Mouse (Mus musculus): ENCODE measurements at regions not wholly inside any gene's neighbourhood (a gene's known extent, or its start where the extent isn't known, plus 50 kb on each side); places are given as distances from the start of the nearest gene placed in this dataset.

DNA sequence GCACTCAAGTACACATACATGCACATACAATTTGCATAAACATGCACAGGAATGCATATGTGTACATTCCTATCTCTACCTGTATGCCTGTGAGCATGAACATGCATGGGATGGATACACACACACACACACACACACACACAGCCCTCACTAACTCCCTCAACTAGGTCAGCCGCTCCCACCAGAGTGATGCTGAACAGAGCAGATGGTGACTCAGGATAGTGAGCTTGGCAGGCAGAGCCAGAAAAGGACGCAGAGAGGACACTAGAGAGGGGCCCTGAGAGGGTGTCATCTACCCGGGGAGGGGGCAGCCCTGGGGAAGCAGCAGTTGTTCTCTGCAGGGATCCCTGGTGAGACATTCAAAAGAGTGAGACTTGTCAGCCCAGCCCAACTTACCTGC is 85.6 kb upstream of the Nectin1 start:
- WGBS, result 69% methylated on average over 3 of the region's 3 CpGs
- Histone ChIP-seq H3K27ac (no peak overlapping the region), H3K4me1 (0 out of 2 replicates have a peak, but pooled peaks cover 4% of the 10 kb centered on the region), H3K4me2 (no peak overlapping the region), H3K9ac (no peak overlapping the region), H3K9me3 (no peaks in the 10 kb centered on the region), H3K4me3 (no peak overlapping the region), H3K27me3 (no peaks in the 10 kb centered on the region), H3K36me3 (no peaks in the 10 kb centered on the region)
- ATAC-seq (ENCODE audit: insufficient number of reproducible peaks, insufficient read depth, low FRiP score, low TSS enrichment, low read depth), result no peak

DNA sequence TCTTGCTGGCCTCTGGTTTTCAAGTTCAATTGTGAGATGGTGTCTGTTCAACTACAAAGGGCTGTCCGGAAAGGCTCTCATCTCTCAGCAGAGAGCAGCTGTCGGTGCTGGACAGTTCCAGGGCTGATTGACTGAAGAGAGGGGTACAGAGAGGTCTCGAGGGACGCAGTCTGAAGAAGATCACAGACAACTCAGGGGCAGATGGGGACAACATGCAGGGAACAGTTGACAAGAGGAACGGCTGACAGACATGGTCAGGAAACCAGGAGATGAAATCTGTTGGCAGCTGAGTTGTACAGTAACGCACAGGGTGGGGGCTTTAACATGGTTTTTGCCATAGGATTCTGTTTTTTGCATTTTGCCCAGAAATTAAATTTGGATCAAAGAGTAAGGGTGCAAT is 84.5 kb upstream of the Nectin1 start:
- WGBS, result 63% methylated on average over 6 of the region's 6 CpGs
- no peak for ATAC-seq (ENCODE audit: insufficient number of reproducible peaks, insufficient read depth, low FRiP score, low TSS enrichment, low read depth)
- H3K36me3 ChIP-seq, result no peaks in the 10 kb centered on the region
- H3K4me3 ChIP-seq, result no peak overlapping the region
- H3K4me1 ChIP-seq, result 0 out of 2 replicates have a peak, but pooled peaks cover 4% of the 10 kb centered on the region
- no peak overlapping the region for H3K27ac ChIP-seq
- no peak overlapping the region for H3K9ac ChIP-seq
- no peak overlapping the region for H3K4me2 ChIP-seq
- no peaks in the 10 kb centered on the region for H3K27me3 ChIP-seq
- H3K9me3 ChIP-seq, result no peaks in the 10 kb centered on the region

DNA sequence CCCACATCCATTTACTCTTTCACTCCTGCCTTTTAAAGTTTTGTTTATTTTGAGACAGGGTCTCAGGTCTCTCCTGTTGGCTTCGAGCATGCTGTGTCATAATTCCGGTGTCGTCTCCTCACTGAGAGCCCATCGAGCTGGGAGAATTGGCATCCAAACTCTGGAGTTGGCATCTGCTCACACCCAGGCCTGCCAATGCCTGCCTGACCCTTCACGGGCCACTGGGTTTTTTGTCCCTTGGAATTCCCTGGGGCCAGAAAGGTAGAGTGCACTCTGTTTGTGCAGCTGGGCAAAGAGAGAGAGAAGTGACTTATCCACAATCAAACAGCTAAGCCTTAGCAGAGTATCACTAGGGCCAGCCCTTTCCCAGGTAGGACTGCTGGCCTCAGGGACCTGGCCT is 83.6 kb upstream of the Nectin1 start:
- no peaks in the 10 kb centered on the region for H3K9me3 ChIP-seq
- no peak overlapping the region for H3K4me2 ChIP-seq
- H3K9ac ChIP-seq, result no peak overlapping the region
- no peaks in the 10 kb centered on the region for H3K27me3 ChIP-seq
- WGBS, result 75% methylated on average over 5 of the region's 5 CpGs
- no peaks in the 10 kb centered on the region for H3K36me3 ChIP-seq
- H3K27ac ChIP-seq, result no peak overlapping the region
- no peak overlapping the region for H3K4me3 ChIP-seq
- 0 out of 2 replicates have a peak, but pooled peaks cover 4% of the 10 kb centered on the region for H3K4me1 ChIP-seq
- ATAC-seq (ENCODE audit: insufficient number of reproducible peaks, insufficient read depth, low FRiP score, low TSS enrichment, low read depth), result no peak

DNA sequence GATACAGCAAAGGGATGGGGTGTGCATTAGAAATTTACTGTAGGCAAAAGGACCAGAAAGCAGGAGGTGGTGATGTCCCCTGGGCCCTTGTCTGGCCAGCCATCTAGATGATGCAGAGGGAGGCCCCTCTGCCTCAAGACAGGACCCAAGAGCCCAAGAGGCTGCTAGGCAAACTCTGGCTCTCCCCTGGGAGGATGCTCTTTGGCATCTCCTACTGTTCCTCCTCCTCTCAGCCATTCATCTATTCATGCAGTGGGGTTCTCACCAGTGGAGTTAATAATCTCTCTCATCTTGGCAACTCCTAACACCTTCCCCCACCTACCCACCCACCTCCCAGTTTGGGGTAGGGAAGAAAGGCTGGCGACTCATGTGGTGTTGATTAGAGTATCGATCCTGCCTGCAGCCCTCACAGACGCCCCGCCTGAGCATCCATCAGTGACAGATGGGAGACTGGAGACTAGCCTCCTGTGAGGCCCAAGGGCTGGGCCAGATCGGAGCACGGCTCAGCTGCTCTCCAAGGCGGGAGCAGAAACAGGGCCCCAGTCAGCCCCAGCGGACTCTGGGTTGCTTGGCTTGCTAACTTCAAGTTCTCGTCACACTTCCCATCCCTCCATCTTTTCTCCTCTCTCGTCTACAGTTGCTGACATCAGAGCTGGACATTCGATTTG is 82.8 kb upstream of the Nectin1 start:
- H3K9ac ChIP-seq, result peak overlapping the region; percentile 27; the same call in 1 of the 2 replicates
- no peak overlapping the region for H3K27ac ChIP-seq
- no peak; the same call in 1 of the 2 replicates for ATAC-seq (ENCODE audit: insufficient number of reproducible peaks, insufficient read depth, low FRiP score, low TSS enrichment, low read depth)
- H3K4me1 ChIP-seq, result 0 out of 2 replicates have a peak, but pooled peaks cover 4% of the 10 kb centered on the region
- WGBS, result 41% methylated on average over 11 of the region's 11 CpGs
- no peak overlapping the region for H3K4me3 ChIP-seq
- H3K9me3 ChIP-seq, result no peaks in the 10 kb centered on the region
- H3K4me2 ChIP-seq, result no peak overlapping the region
- no peaks in the 10 kb centered on the region for H3K27me3 ChIP-seq
- no peaks in the 10 kb centered on the region for H3K36me3 ChIP-seq

DNA sequence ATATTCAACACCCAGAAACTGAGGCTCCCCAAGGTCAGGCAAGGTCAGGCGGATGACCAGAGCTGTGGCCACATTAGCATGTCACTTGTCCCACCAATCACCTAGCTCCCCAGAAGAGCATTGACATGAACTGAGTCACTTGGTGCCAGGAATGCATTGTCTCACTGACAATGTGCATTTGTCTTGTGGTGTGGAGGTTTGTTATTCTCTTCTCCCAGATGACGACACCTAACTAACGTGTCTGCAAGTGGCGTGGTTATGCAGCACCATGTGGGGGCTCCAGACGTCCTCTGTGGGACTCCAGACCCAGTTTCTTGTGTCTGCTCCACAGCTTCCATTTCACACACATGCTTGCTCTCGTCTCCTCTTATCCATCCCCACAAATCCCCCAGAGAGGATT is 82.1 kb upstream of the Nectin1 start:
- 73% methylated on average over 6 of the region's 6 CpGs for WGBS
- Histone ChIP-seq H3K4me1 (0 out of 2 replicates have a peak, but pooled peaks cover 4% of the 10 kb centered on the region), H3K4me3 (no peak overlapping the region), H3K36me3 (no peaks in the 10 kb centered on the region), H3K27ac (no peak overlapping the region), H3K9ac (no peak overlapping the region), H3K27me3 (no peaks in the 10 kb centered on the region), H3K9me3 (no peaks in the 10 kb centered on the region), H3K4me2 (no peak overlapping the region)
- no peak for ATAC-seq (ENCODE audit: insufficient number of reproducible peaks, insufficient read depth, low FRiP score, low TSS enrichment, low read depth)

DNA sequence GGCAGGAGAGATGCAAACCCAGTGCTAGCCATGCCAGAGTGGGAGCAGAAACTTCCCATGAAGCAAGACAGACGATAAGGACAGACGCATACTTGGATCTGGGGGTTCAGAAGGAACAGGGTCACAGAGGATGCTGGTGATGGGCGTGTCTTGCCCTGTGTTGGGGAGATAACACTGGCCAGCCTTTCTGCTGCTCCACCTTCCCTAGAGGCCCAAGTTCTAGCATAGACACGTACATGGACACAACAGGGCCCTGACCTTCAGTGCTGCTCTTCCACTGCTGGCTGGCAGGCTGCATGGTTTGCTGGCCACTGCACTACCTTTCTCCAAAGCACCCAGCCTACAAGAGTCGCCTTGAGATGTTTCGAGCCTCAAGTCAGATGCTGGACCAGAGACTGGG is 76.4 kb upstream of the Nectin1 start:
- no peaks in the 10 kb centered on the region for H3K27me3 ChIP-seq
- 89% methylated on average over 6 of the region's 6 CpGs for WGBS
- H3K9ac ChIP-seq, result no peak overlapping the region
- no peak for ATAC-seq (ENCODE audit: insufficient number of reproducible peaks, insufficient read depth, low FRiP score, low TSS enrichment, low read depth)
- H3K4me2 ChIP-seq, result no peak overlapping the region
- no peaks in the 10 kb centered on the region for H3K9me3 ChIP-seq
- H3K36me3 ChIP-seq, result no peaks in the 10 kb centered on the region
- H3K4me3 ChIP-seq, result no peak overlapping the region
- H3K27ac ChIP-seq, result no peak overlapping the region
- no peaks in the 10 kb centered on the region for H3K4me1 ChIP-seq

DNA sequence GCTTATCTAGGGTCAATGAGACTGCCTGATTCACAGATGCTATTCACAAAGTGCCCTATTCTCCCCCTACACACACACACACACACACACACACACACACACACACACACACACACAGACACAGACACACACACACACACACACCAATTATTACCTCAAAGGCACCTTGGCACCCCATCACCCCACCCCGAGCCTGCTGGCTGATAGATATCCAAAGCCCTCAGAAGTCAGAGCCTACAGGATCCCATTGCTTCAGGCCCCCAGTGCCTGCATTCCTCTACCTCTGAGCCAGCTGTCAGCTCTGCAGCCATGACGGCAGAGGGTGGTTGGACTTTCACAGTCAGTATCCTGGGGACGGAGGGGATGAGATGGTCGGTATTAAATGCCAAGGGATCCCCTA is 75.8 kb upstream of the Nectin1 start:
- Histone ChIP-seq H3K27ac (no peak overlapping the region), H3K9ac (no peak overlapping the region), H3K36me3 (no peaks in the 10 kb centered on the region), H3K4me1 (no peaks in the 10 kb centered on the region), H3K9me3 (no peaks in the 10 kb centered on the region), H3K4me3 (no peak overlapping the region), H3K27me3 (no peaks in the 10 kb centered on the region), H3K4me2 (no peak overlapping the region)
- ATAC-seq (ENCODE audit: insufficient number of reproducible peaks, insufficient read depth, low FRiP score, low TSS enrichment, low read depth), result no peak
- 62% methylated on average over 4 of the region's 4 CpGs for WGBS

DNA sequence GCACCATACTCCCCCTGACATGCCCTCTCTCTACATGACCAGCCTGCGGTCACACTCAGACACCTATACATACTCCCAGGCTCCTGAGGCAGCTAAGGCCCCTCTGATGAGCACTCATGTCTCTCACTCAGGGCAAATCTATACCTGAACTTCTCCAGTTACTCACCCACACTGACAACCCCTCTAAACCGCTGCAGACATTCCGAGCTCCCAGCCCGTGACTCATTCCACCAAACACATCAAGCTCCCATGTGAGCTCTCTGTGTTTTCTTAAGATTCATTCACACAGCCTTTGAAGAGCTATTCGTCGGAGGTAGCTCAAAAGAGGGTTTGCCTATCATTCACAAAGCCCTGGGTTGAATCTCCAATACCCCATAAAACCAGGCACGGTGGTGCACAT is 75.1 kb upstream of the Nectin1 start:
- H3K36me3 ChIP-seq, result no peaks in the 10 kb centered on the region
- no peak overlapping the region for H3K4me2 ChIP-seq
- H3K4me3 ChIP-seq, result no peak overlapping the region
- WGBS, result 58% methylated on average over 7 of the region's 7 CpGs
- no peak overlapping the region for H3K27ac ChIP-seq
- no peak overlapping the region for H3K9ac ChIP-seq
- H3K4me1 ChIP-seq, result no peaks in the 10 kb centered on the region
- no peak for ATAC-seq (ENCODE audit: insufficient number of reproducible peaks, insufficient read depth, low FRiP score, low TSS enrichment, low read depth)
- H3K9me3 ChIP-seq, result no peaks in the 10 kb centered on the region
- H3K27me3 ChIP-seq, result no peaks in the 10 kb centered on the region

DNA sequence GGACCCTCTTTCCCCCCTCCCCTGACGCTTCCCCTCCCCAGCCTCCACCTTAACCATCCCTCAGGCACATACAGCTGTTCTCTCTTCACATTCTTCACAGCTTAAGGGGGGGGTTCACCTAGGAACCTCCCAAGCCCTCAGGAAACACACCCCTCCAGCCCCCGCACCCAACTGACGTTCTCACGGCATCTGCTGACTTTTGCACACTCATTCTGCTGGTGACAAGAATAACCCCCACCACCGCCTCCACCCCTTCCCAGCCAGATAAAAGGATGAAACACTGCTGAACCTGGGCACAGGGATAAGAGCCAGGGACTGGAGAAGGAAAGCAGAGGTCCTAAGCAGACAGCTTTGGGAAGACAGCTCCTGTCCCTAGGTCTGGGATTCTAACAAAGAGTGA is 73.2 kb upstream of the Nectin1 start:
- Histone ChIP-seq H3K27ac (no peak overlapping the region), H3K9ac (no peak overlapping the region), H3K4me1 (no peaks in the 10 kb centered on the region), H3K4me2 (no peak overlapping the region), H3K4me3 (no peak overlapping the region), H3K9me3 (no peaks in the 10 kb centered on the region), H3K27me3 (no peaks in the 10 kb centered on the region), H3K36me3 (no peaks in the 10 kb centered on the region)
- 53% methylated on average over 5 of the region's 5 CpGs for WGBS
- no peak for ATAC-seq (ENCODE audit: insufficient number of reproducible peaks, insufficient read depth, low FRiP score, low TSS enrichment, low read depth)

DNA sequence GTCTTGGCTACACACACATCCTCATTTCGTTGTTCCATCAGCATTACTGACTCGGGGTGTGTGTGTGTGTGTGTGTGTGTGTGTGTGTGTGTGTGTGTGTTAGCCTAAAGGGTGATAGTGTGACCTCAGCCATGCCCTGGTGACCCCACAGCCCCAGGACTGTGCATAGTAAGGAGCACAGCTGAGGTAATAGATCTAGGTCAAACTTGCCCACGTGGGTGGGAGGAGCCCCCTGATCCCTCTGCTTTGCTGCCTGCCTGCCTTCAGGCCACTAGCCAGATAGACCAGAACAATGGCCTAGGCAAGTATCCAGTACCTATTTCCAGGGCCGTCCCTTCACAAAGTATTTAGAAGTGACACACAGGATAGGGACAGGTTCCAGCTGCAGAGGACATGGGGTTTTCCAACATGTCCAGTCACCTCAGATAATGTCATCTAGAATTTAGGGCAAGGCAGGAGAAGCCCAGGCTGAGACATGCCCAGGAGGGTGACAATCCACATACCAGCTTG is 70.6 kb upstream of the Nectin1 start:
- Histone ChIP-seq H3K4me1 (no peaks in the 10 kb centered on the region), H3K9ac (no peak overlapping the region), H3K36me3 (no peaks in the 10 kb centered on the region), H3K27ac (no peak overlapping the region), H3K27me3 (no peaks in the 10 kb centered on the region), H3K9me3 (no peaks in the 10 kb centered on the region), H3K4me2 (no peak overlapping the region), H3K4me3 (no peak overlapping the region)
- ATAC-seq (ENCODE audit: insufficient number of reproducible peaks, insufficient read depth, low FRiP score, low TSS enrichment, low read depth), result no peak
- WGBS, result 35% methylated on average over 4 of the region's 4 CpGs

DNA sequence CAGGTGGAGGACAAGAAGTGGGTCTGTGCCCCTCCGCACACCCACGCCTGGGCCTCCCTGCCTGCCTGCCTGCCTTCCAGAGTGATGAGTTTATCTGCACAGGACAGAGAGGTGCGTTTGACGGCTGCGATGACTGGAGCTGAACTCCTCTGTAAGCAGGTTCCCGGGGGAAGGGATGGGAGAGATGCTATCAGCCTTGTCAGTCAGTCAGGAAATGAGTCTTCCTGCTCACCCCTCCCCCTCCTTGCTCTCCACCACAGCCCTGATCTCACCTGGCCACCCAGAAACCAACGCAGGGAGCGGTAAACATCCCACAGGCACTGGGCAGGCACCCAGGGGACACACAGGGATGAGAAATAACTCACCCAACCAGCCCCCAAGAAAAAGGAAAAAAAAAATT is 69.5 kb upstream of the Nectin1 start:
- no peak for ATAC-seq (ENCODE audit: insufficient number of reproducible peaks, insufficient read depth, low FRiP score, low TSS enrichment, low read depth)
- 47% methylated on average over 8 of the region's 8 CpGs for WGBS
- H3K9ac ChIP-seq, result no peak overlapping the region
- no peaks in the 10 kb centered on the region for H3K27me3 ChIP-seq
- H3K27ac ChIP-seq, result no peak overlapping the region
- no peak overlapping the region for H3K4me2 ChIP-seq
- no peaks in the 10 kb centered on the region for H3K9me3 ChIP-seq
- no peaks in the 10 kb centered on the region for H3K36me3 ChIP-seq
- no peak overlapping the region for H3K4me3 ChIP-seq
- 0 out of 2 replicates have a peak, but pooled peaks cover 1% of the 10 kb centered on the region for H3K4me1 ChIP-seq

DNA sequence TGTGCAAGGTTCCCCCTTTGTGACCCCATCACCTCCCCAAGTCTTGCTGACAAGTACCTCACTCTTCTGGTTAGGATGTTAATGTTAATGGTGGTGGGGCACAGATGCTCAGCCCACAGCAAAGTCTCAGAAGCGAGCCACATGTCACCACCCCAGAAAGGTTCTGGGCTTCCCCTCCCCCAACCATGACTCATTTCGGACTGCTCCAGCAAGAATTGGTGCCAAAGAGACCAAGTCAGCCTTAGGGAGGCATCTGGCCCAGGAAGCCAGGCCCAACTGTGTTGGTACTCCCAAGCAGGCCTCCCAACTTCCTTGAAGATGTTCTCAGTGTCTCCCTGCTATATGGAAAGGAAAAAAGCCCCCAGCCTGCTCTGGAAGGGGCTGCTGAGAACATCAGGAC is 67.8 kb upstream of the Nectin1 start:
- ATAC-seq (ENCODE audit: insufficient number of reproducible peaks, insufficient read depth, low FRiP score, low TSS enrichment, low read depth), result no peak
- Histone ChIP-seq H3K36me3 (no peaks in the 10 kb centered on the region), H3K9ac (no peak overlapping the region), H3K27me3 (no peaks in the 10 kb centered on the region), H3K4me3 (no peak overlapping the region), H3K4me2 (no peak overlapping the region), H3K9me3 (no peaks in the 10 kb centered on the region), H3K4me1 (0 out of 2 replicates have a peak, but pooled peaks cover 5% of the 10 kb centered on the region), H3K27ac (no peak overlapping the region)
- 73% methylated on average over 2 of the region's 2 CpGs for WGBS
